Mouse (Mus musculus): ENCODE data around the gene Nr6a1. TPM values are rescaled to one million over a fixed set of nuclear protein-coding genes. Genes with fewer than 3 reads are reported as not detected.

Nr6a1 gene
- polyA plus RNA-seq, 1 experiment from 2014 or later: 4.8 TPM

GRCm38 (mm10) chr2:38738601-38739301 lies 188.7 kb downstream of the Nr6a1 start:
- Histone ChIP-seq H3K27ac (peak overlapping the region; percentile 44; the same call in 1 of the 2 replicates), H3K4me1 (peaks cover 13% of the 10 kb centered on the region), H3K4me3 (no peak overlapping the region), H3K27me3 (ENCODE audit: poor library complexity, severe bottlenecking) (no peaks in the 10 kb centered on the region), H3K36me3 (replicated peaks) (peaks cover 25% of the 10 kb centered on the region), H3K9me3 (no peaks in the 10 kb centered on the region)
- 80% methylated on average over 14 of the region's 14 CpGs for WGBS
- DNase-seq (ENCODE audit: extremely low spot score, low spot score): peak; percentile 22

GRCm38 (mm10) chr2:38735740-38736139 lies 191.7 kb downstream of the Nr6a1 start:
- DNase-seq (ENCODE audit: extremely low spot score, low spot score): no peak
- no peaks in the 10 kb centered on the region for H3K9me3 ChIP-seq
- H3K27me3 ChIP-seq (ENCODE audit: poor library complexity, severe bottlenecking): no peaks in the 10 kb centered on the region
- H3K36me3 ChIP-seq (replicated peaks): peaks cover 21% of the 10 kb centered on the region
- H3K4me3 ChIP-seq: no peak overlapping the region
- H3K27ac ChIP-seq: no peak overlapping the region
- H3K4me1 ChIP-seq: peaks cover 12% of the 10 kb centered on the region

DNA sequence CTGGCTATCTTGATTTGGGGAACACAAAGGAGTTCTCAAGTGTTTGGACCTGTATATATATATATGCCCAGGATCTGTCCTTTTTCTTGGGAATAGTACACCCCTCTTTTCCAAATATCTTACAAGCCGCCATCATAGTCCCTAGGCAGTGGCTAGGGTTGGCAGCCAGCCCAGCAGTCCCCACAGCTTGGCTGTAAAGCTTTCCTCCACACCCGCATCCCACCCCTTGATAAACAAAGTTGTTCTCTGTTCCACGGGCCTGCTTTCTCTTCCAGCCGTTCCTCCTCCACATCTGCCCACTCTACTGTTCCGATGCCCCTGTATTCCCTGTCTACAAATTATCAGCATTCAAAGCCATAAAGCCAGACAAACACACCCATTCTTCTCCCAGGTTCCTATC lies 192.8 kb downstream of the Nr6a1 start:
- peak; percentile 8 for DNase-seq (ENCODE audit: extremely low spot score, low spot score)

GRCm38 (mm10) chr2:38730331-38730827 lies 197.1 kb downstream of the Nr6a1 start:
- Histone ChIP-seq H3K27me3 (ENCODE audit: poor library complexity, severe bottlenecking) (no peaks in the 10 kb centered on the region), H3K4me1 (peaks cover 12% of the 10 kb centered on the region), H3K27ac (no peak overlapping the region), H3K4me3 (no peak overlapping the region), H3K36me3 (replicated peaks) (peaks cover 28% of the 10 kb centered on the region), H3K9me3 (no peaks in the 10 kb centered on the region)
- DNase-seq (ENCODE audit: extremely low spot score, low spot score): peak; percentile 6
- 95% methylated on average over 6 of the region's 6 CpGs for WGBS

More for the DNA sequence above, 192.8 kb downstream of the Nr6a1 start:
- H3K9me3 ChIP-seq: no peaks in the 10 kb centered on the region
- no peak overlapping the region for H3K27ac ChIP-seq
- no peaks in the 10 kb centered on the region for H3K27me3 ChIP-seq (ENCODE audit: poor library complexity, severe bottlenecking)
- no peak overlapping the region for H3K4me3 ChIP-seq
- peaks cover 12% of the 10 kb centered on the region for H3K4me1 ChIP-seq
- WGBS: 91% methylated on average over 5 of the region's 5 CpGs
- H3K36me3 ChIP-seq (replicated peaks): peaks cover 27% of the 10 kb centered on the region

DNA sequence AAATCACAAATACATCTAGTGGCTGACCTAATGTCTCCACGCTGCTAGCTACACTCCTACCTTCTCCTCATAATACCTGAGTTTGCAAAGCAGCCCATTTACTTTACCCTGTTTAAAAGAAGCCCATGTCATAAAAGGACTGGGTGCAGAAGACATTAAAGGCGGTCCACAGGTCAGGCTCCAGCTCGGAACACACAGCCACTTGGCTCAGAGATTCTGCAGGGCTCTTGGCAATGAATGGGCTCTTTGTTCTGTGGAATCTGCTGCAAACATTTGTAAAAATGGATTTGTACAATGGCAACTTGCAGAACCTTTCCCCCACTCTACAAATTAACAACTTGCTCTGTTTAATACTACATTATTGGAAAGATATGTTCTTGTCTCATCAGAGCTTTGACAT lies 202.1 kb downstream of the Nr6a1 start:
- Histone ChIP-seq H3K4me1 (peaks cover 47% of the 10 kb centered on the region), H3K9me3 (no peaks in the 10 kb centered on the region), H3K27ac (no peak overlapping the region), H3K27me3 (ENCODE audit: poor library complexity, severe bottlenecking) (0 out of 2 replicates have a peak, but pooled peaks cover 6% of the 10 kb centered on the region), H3K36me3 (replicated peaks) (peaks cover 20% of the 10 kb centered on the region), H3K4me3 (no peak overlapping the region)
- WGBS: 54% methylated on average over 3 of the region's 3 CpGs
- no peak for DNase-seq (ENCODE audit: extremely low spot score, low spot score)

DNA sequence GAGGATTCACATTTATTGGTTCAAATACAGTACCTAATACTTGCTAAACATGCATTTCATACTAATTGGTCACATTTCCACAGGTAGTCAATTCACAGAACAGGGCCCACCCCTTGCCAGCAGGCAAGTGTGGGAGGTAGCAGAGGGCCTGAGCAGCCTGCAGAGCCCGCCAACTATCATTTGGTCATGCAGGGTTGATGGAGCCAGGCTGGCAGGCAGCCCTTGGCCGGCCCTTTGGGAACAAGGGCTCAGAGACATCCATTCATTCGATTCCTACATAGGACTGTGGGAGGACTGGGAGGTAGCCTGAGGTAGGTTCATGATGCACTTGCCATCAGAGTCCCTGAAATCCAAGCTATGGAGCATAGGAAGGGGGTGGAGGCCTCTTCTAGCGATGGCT lies 204.1 kb downstream of the Nr6a1 start:
- DNase-seq (ENCODE audit: extremely low spot score, low spot score): no peak
- H3K4me1 ChIP-seq: peaks cover 67% of the 10 kb centered on the region
- H3K4me3 ChIP-seq: no peak overlapping the region
- 86% methylated on average over 4 of the region's 4 CpGs for WGBS
- H3K27me3 ChIP-seq (ENCODE audit: poor library complexity, severe bottlenecking): 0 out of 2 replicates have a peak, but pooled peaks cover 11% of the 10 kb centered on the region
- H3K36me3 ChIP-seq (replicated peaks): peaks cover 14% of the 10 kb centered on the region
- H3K27ac ChIP-seq: no peak overlapping the region
- no peaks in the 10 kb centered on the region for H3K9me3 ChIP-seq

GRCm38 (mm10) chr2:38722076-38722475 lies 205.4 kb downstream of the Nr6a1 start:
- peaks cover 8% of the 10 kb centered on the region for H3K36me3 ChIP-seq (replicated peaks)
- H3K9me3 ChIP-seq: no peaks in the 10 kb centered on the region
- H3K27ac ChIP-seq: peak overlapping the region; percentile 26
- no peak for DNase-seq (ENCODE audit: extremely low spot score, low spot score)
- H3K4me3 ChIP-seq: no peak overlapping the region
- peaks cover 22% of the 10 kb centered on the region; the same call in 1 of the 2 replicates for H3K27me3 ChIP-seq (ENCODE audit: poor library complexity, severe bottlenecking)
- H3K4me1 ChIP-seq: peaks cover 69% of the 10 kb centered on the region
- 34% methylated on average over 4 of the region's 4 CpGs for WGBS

- Histone ChIP-seq H3K4me1 (peaks cover 62% of the 10 kb centered on the region), H3K4me3 (no peak overlapping the region), H3K27ac (0 out of 2 replicates have a peak overlapping the region, but pooled peaks have one; percentile 15), H3K9me3 (no peaks in the 10 kb centered on the region), H3K36me3 (replicated peaks) (no peaks in the 10 kb centered on the region), H3K27me3 (ENCODE audit: poor library complexity, severe bottlenecking) (peaks cover 28% of the 10 kb centered on the region)
- WGBS: 86% methylated on average over 2 of the region's 2 CpGs
- no peak for DNase-seq (ENCODE audit: extremely low spot score, low spot score)
These were observed 206.8 kb downstream of the Nr6a1 start for GRCm38 (mm10) chr2:38720661-38721060.

- 79% methylated on average over 6 of the region's 6 CpGs for WGBS
- DNase-seq (ENCODE audit: extremely low spot score, low spot score): no peak
- no peaks in the 10 kb centered on the region for H3K36me3 ChIP-seq (replicated peaks)
- peaks cover 53% of the 10 kb centered on the region for H3K4me1 ChIP-seq
- H3K4me3 ChIP-seq: no peak overlapping the region
- H3K27me3 ChIP-seq (ENCODE audit: poor library complexity, severe bottlenecking): peaks cover 39% of the 10 kb centered on the region
- 0 out of 2 replicates have a peak overlapping the region, but pooled peaks have one; percentile 35 for H3K27ac ChIP-seq
- no peaks in the 10 kb centered on the region for H3K9me3 ChIP-seq
These were observed 208.1 kb downstream of the Nr6a1 start for GRCm38 (mm10) chr2:38719354-38719753.

DNA sequence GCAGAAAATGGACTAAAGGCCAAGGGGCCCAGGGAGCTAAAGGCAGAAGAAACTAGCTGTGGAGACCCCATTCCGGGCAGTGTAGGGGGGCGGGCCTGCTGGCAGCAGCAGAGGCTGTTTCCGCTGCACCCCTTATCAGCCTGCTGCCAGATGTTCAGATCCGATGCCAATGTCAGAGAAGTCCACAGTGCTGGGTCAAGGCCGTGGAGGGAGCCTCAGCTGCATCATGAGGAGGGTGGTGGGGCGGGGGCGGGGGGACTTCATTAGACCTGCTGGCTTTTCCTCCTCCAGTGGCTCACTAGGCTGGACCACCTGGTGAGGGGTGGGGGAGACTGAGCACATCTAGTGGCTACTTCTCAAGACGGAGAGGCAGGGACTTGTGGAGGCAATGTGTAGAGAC lies 208.8 kb downstream of the Nr6a1 start:
- DNase-seq (ENCODE audit: extremely low spot score, low spot score): no peak
- WGBS: 74% methylated on average over 8 of the region's 8 CpGs
- Histone ChIP-seq H3K36me3 (replicated peaks) (no peaks in the 10 kb centered on the region), H3K4me1 (peaks cover 53% of the 10 kb centered on the region), H3K27ac (no peak overlapping the region), H3K27me3 (ENCODE audit: poor library complexity, severe bottlenecking) (peaks cover 42% of the 10 kb centered on the region), H3K9me3 (no peaks in the 10 kb centered on the region), H3K4me3 (no peak overlapping the region)

DNA sequence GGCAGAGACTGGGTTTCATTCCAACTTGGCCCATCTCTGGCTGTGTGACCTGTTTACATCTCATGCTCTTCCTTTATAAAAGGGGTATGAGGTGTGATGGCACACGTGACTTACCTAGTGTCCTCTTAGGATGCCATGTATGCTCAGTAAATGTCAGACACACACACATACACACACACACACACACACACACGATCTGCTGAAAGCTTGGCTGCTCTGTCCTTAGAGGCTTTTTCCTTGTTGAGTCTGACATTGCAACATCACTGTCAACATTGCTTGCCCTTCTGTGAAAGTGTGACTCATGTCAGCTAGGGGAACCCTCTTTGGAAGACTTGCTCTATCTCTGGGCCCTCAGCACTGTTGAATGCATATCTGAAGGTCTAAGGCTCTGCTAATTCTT lies 210.1 kb downstream of the Nr6a1 start:
- Histone ChIP-seq H3K4me1 (peaks cover 52% of the 10 kb centered on the region), H3K9me3 (no peaks in the 10 kb centered on the region), H3K27me3 (ENCODE audit: poor library complexity, severe bottlenecking) (peaks cover 54% of the 10 kb centered on the region), H3K36me3 (replicated peaks) (no peaks in the 10 kb centered on the region), H3K4me3 (no peak overlapping the region), H3K27ac (no peak overlapping the region)
- WGBS: 82% methylated on average over 2 of the region's 2 CpGs
- no peak for DNase-seq (ENCODE audit: extremely low spot score, low spot score)

GRCm38 (mm10) chr2:38714324-38714723 lies 213.2 kb downstream of the Nr6a1 start, which contains the start of gene Nr5a1:
Nr5a1 (minus strand) TSS chr2:38714542.
- Histone ChIP-seq H3K36me3 (replicated peaks) (no peaks in the 10 kb centered on the region), H3K27ac (no peak within 1 kb of the TSS), H3K4me3 (no peak within 1 kb of the TSS), H3K27me3 (ENCODE audit: poor library complexity, severe bottlenecking) (peaks cover 83% of the 10 kb centered on the region), H3K4me1 (peaks cover 51% of the 10 kb centered on the region), H3K9me3 (no peaks in the 10 kb centered on the region)
- no peak for DNase-seq (ENCODE audit: extremely low spot score, low spot score)
- 90% methylated on average over 13 of the region's 13 CpGs for WGBS

GRCm38 (mm10) chr2:38713596-38713995 lies 213.9 kb downstream of the Nr6a1 start:
- DNase-seq (ENCODE audit: extremely low spot score, low spot score): peak; percentile 13
- Histone ChIP-seq H3K4me3 (no peak overlapping the region), H3K27me3 (ENCODE audit: poor library complexity, severe bottlenecking) (peaks cover 87% of the 10 kb centered on the region), H3K4me1 (peaks cover 50% of the 10 kb centered on the region), H3K36me3 (replicated peaks) (no peaks in the 10 kb centered on the region), H3K27ac (no peak overlapping the region), H3K9me3 (no peaks in the 10 kb centered on the region)
- WGBS: 73% methylated on average over 3 of the region's 3 CpGs
